Mouse (Mus musculus) stomach, embryonic 14.5 days (tissue): Measurements from ENCODE around the gene Setd7. TPM values are rescaled to one million over a fixed set of nuclear protein-coding genes. Genes with fewer than 3 reads are reported as not detected.

Source experiments
- ATAC-seq: fragments of 200-750 bp; cut with Nextera tagmentation; 2 replicates; pipeline ENCODE4 v1.8.0; 2017; ENCODE audit warnings: low read depth, moderate TSS enrichment; ENCODE audit not compliant: insufficient number of reproducible peaks, insufficient read depth, low FRiP score
- H3K27ac ChIP-seq: fragments of 300-500 bp; sonication (generic); 2 replicates; pipeline ENCODE4 v1.5.1; 2014; ENCODE audit warnings: mild to moderate bottlenecking, low read length, moderate library complexity, mixed read lengths
- H3K27me3 ChIP-seq: fragments of 300-500 bp; sonication (generic); 2 replicates; pipeline ENCODE4 v1.6.1; 2014; ENCODE audit warnings: low read length, control low read depth, mixed read lengths; ENCODE audit not compliant: control insufficient read depth, insufficient read depth
- H3K36me3 ChIP-seq: fragments of 300-500 bp; sonication (generic); 2 replicates; pipeline ENCODE4 v1.6.1; 2014; ENCODE audit warnings: mild to moderate bottlenecking, control low read depth, low read length, moderate library complexity, mixed read lengths; ENCODE audit not compliant: control insufficient read depth, insufficient read depth
- H3K4me1 ChIP-seq: fragments of 300-500 bp; sonication (generic); 2 replicates; pipeline ENCODE4 v1.6.1; 2014; ENCODE audit warnings: low read length, control low read depth, mixed read lengths; ENCODE audit not compliant: control insufficient read depth, insufficient read depth
- H3K4me2 ChIP-seq: fragments of 300-500 bp; sonication (generic); replicated peaks from 2 replicates; pipeline ENCODE4 v1.6.1; 2014; ENCODE audit warnings: low read depth, low read length, control low read depth
- H3K4me3 ChIP-seq: fragments of 300-500 bp; sonication (generic); 2 replicates; pipeline ENCODE4 v1.5.1; 2014; ENCODE audit warnings: low read depth, low read length, control low read depth
- H3K9ac ChIP-seq: fragments of 300-500 bp; sonication (generic); replicated peaks from 2 replicates; pipeline ENCODE4 v1.6.1; 2014; ENCODE audit warnings: low read depth, mild to moderate bottlenecking, control low read depth, low read length, moderate library complexity, mixed read lengths
- H3K9me3 ChIP-seq: fragments of 300-500 bp; sonication (generic); 2 replicates; pipeline ENCODE4 v1.6.1; 2016; ENCODE audit warnings: low read depth, low read length, control low read depth; ENCODE audit not compliant: control insufficient read depth
- WGBS: fragments of 180-500 bp; shearing (Covaris S2); extraction: QIAGEN DNeasy Blood & Tissue Kit; methylation state at CpG from one replicate; pipeline ENCODE4 v1.1.7; 2014; 5-methylcytosine and 5-hydroxymethylcytosine counted together
- polyA plus RNA-seq: library from polyadenylated mRNA; unstranded; fragments of >200 nt; fragmentation: Nextera tagmentation; extraction: Ambion mirVana; gene quantifications from 2 replicates; pipeline ENCODE4 v1.2.1, GENCODE M21; 2014

Setd7 gene
- polyA plus RNA-seq, 1 experiment from 2014 or later: 8.5 TPM

DNA sequence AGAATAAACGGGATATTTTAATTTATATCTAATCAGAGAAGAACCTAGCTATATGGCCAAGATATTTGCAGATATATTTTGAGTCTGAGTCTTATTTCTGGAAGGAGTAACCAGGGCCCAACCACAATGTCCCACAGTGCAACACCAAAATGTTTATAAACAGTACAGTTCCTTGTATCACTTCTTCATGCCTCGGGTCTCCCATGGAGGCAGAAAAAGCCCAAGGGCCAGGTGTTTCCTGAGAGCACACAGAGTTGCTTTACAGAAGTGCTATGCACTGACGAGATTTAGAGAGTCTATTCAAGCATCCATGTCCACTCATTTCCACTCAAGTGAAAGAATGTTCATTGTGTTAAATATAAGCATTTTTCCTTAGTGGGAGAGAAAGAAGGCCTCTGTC, 78.8 kb downstream of the Setd7 start:
- Histone ChIP-seq H3K4me1 (peaks cover 13% of the 10 kb centered on the region; the same call in 1 of the 2 replicates), H3K9me3 (no peaks in the 10 kb centered on the region), H3K27me3 (no peaks in the 10 kb centered on the region), H3K27ac (no peak overlapping the region), H3K36me3 (no peaks in the 10 kb centered on the region), H3K9ac (no peak overlapping the region), H3K4me2 (no peak overlapping the region), H3K4me3 (no peak overlapping the region)
- WGBS: 53% methylated on average over 3 of the region's 3 CpGs
- no peak for ATAC-seq

DNA sequence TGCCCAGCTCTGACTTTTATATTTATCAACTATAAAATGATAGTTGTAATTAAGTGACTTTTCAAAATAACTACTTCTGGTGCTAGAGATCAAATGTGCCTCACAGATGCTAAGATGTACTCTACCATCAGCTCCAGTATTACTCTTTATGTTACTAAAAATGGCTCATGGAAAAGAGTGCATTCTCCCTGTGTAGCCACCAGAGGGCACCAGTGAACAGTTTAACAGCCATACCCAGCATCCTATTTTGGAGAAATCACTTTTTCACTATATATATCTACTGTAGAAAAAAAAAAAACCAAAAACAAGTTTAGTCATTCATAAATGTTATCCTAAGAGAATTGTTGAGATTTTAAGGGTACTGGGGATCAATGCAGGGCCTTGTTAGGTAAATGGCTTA, 79.6 kb downstream of the Setd7 start:
- Histone ChIP-seq H3K36me3 (no peaks in the 10 kb centered on the region), H3K4me1 (peaks cover 10% of the 10 kb centered on the region; the same call in 1 of the 2 replicates), H3K27me3 (no peaks in the 10 kb centered on the region), H3K9ac (no peak overlapping the region), H3K27ac (no peak overlapping the region), H3K4me2 (no peak overlapping the region), H3K9me3 (no peaks in the 10 kb centered on the region), H3K4me3 (no peak overlapping the region)
- ATAC-seq: no peak

- H3K36me3 ChIP-seq: no peaks in the 10 kb centered on the region
- no peaks in the 10 kb centered on the region for H3K4me1 ChIP-seq
- H3K4me3 ChIP-seq: no peak overlapping the region
- H3K27me3 ChIP-seq: no peaks in the 10 kb centered on the region
- no peak overlapping the region for H3K27ac ChIP-seq
- H3K9ac ChIP-seq: no peak overlapping the region
- H3K4me2 ChIP-seq: no peak overlapping the region
- H3K9me3 ChIP-seq: no peaks in the 10 kb centered on the region
- ATAC-seq: no peak
- 39% methylated on average over 2 of the region's 2 CpGs for WGBS
Measured at GRCm38 (mm10) chr3:51479893-51480292, 80.8 kb downstream of the Setd7 start.

DNA sequence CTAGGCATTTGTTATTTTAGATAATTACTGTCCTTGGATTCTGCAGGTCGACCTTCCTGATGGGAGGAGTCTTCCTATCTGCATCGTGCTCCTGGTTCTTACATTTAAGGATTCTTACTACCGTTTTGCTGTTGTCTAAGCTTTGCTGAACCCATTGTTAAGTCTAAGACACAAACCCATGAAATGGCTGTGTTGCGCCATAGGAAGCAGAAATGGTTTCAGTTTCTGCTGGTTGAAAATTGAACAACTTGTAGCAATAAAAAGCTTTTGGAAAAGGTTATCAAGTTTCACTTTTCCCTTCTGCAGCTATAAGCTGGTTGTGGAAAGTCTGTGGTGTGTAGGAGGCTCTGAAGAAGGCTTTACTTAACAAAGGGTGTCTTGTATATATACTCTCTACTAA, 85.0 kb downstream of the Setd7 start:
- H3K4me1 ChIP-seq: no peaks in the 10 kb centered on the region
- no peak overlapping the region for H3K4me3 ChIP-seq
- H3K36me3 ChIP-seq: peaks cover 20% of the 10 kb centered on the region
- H3K27ac ChIP-seq: no peak overlapping the region
- no peak overlapping the region for H3K4me2 ChIP-seq
- no peaks in the 10 kb centered on the region for H3K27me3 ChIP-seq
- WGBS: 84% methylated on average over 4 of the region's 4 CpGs
- no peak for ATAC-seq
- H3K9me3 ChIP-seq: no peaks in the 10 kb centered on the region
- no peak overlapping the region for H3K9ac ChIP-seq

DNA sequence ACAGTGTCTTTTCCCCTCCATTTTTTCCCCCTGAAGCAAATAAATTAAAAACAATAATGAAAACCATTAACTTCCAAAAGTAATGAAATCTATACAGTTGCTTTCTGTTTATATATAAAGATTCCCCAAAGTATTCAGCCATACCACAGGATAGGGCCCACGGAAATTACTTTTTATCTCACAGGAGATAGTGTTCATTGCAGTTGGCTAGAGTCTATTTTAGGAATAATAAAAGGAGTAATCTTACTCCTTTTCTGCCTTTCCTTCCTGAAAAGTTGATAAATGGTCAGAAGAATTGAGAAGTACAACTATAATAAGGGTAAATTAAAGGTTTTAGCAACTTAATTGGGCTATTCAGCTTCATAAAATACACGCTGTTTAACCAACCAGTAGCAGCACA, 92.1 kb downstream of the Setd7 start:
- no peak overlapping the region for H3K9ac ChIP-seq
- ATAC-seq: no peak
- H3K9me3 ChIP-seq: no peaks in the 10 kb centered on the region
- no peak overlapping the region for H3K27ac ChIP-seq
- H3K4me1 ChIP-seq: no peaks in the 10 kb centered on the region
- H3K4me3 ChIP-seq: no peak overlapping the region
- no peak overlapping the region for H3K4me2 ChIP-seq
- H3K27me3 ChIP-seq: no peaks in the 10 kb centered on the region
- peaks cover 67% of the 10 kb centered on the region for H3K36me3 ChIP-seq
- 93% methylated on average over 2 of the region's 2 CpGs for WGBS

Other genes starting within 250 kb of the Setd7 start
- gene Elf2, start 220.2 kb downstream of the Setd7 start, polyA plus RNA-seq: 61.1 and 72.6 TPM in 2 replicates
- 2.9 and 3.0 TPM in 2 replicates for gene Mgarp, start 164.1 kb downstream of the Setd7 start, polyA plus RNA-seq
- 674 and 700 TPM in 2 replicates for gene Ndufc1, start 151.9 kb downstream of the Setd7 start, polyA plus RNA-seq
- gene Naa15, start 145.7 kb downstream of the Setd7 start, polyA plus RNA-seq: 41.5 and 45.7 TPM in 2 replicates
- gene Rab33b, start 77.0 kb downstream of the Setd7 start, polyA plus RNA-seq: 21.9 and 26.5 TPM in 2 replicates
- gene Mgst2, start 99.5 kb upstream of the Setd7 start, polyA plus RNA-seq: 20.3 and 22.0 TPM in 2 replicates